Mouse (Mus musculus) heart, embryonic 12.5 days (tissue): ENCODE results near the gene AL607142.1. TPM values are rescaled to one million over a fixed set of nuclear protein-coding genes. Genes with fewer than 3 reads are reported as not detected.

Experiments used
- ATAC-seq: fragments of 200-750 bp; cut with Nextera tagmentation; 2 replicates; pipeline ENCODE4 v1.8.0; 2017; ENCODE audit warnings: moderate TSS enrichment, moderate library complexity; ENCODE audit not compliant: insufficient number of reproducible peaks, low FRiP score
- H3K27ac ChIP-seq: fragments of 300-500 bp; sonication (generic); 2 replicates; pipeline ENCODE4 v1.5.1; 2016; ENCODE audit warnings: mild to moderate bottlenecking, moderate library complexity; ENCODE audit not compliant: poor library complexity, severe bottlenecking
- H3K27me3 ChIP-seq: fragments of 300-500 bp; sonication (generic); replicated peaks from 2 replicates; pipeline ENCODE4 v1.6.1; 2016; ENCODE audit warnings: mild to moderate bottlenecking, moderate library complexity
- H3K36me3 ChIP-seq: fragments of 300-500 bp; sonication (generic); 2 replicates; pipeline ENCODE4 v1.6.1; 2016; ENCODE audit warnings: mild to moderate bottlenecking, moderate library complexity
- H3K4me1 ChIP-seq: fragments of 300-500 bp; sonication (generic); replicated peaks from 2 replicates; pipeline ENCODE4 v1.6.1; 2016; ENCODE audit warnings: mild to moderate bottlenecking
- H3K4me2 ChIP-seq: fragments of 300-500 bp; sonication (generic); 2 replicates; pipeline ENCODE4 v1.6.1; 2016; ENCODE audit warnings: mild to moderate bottlenecking, moderate library complexity
- H3K4me3 ChIP-seq: fragments of 300-500 bp; sonication (generic); 2 replicates; pipeline ENCODE4 v1.5.1; 2016; ENCODE audit warnings: mild to moderate bottlenecking
- H3K9ac ChIP-seq: fragments of 300-500 bp; sonication (generic); 2 replicates; pipeline ENCODE4 v1.6.1; 2016; ENCODE audit warnings: mild to moderate bottlenecking, moderate library complexity
- H3K9me3 ChIP-seq: fragments of 300-500 bp; sonication (generic); replicated peaks from 2 replicates; pipeline ENCODE4 v1.6.1; 2016; ENCODE audit warnings: mild to moderate bottlenecking, moderate library complexity
- WGBS: fragments of 180-500 bp; shearing (Covaris S2); methylation state at CpG from one replicate; pipeline ENCODE4 v1.1.7; 2016; 5-methylcytosine and 5-hydroxymethylcytosine counted together
- polyA plus RNA-seq: library from polyadenylated mRNA; unstranded; fragments of >200 nt; fragmentation: Nextera tagmentation; extraction: Ambion mirVana; gene quantifications from 2 replicates; pipeline ENCODE4 v1.2.1, GENCODE M21; 2016

The AL607142.1 gene
- polyA plus RNA-seq, 1 experiment from 2014 or later = not detected

DNA sequence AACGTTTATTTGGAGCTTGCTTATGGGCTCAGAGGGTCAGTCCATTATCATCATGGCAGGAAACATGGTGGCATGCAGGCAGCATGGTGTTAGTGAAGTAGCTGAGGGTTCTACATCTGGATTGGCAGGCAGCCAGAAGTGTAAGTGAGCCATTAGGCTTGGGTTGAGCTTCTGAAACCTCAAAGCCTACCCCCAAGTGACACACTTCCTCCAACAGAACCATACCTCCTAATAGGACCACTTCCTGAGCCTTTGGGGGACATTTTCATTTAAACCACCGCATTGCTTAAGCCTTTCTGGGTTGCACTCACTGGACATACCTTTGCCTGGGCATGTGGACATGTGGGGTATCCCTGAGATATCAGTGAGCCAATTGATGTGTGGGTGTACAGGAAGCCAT lies 23.3 kb upstream of the AL607142.1 start:
- Histone ChIP-seq H3K9me3 (no peaks in the 10 kb centered on the region), H3K4me1 (peaks cover 10% of the 10 kb centered on the region), H3K9ac (no peak overlapping the region), H3K36me3 (no peaks in the 10 kb centered on the region), H3K4me3 (no peak overlapping the region), H3K27ac (no peak overlapping the region), H3K27me3 (peaks cover 14% of the 10 kb centered on the region), H3K4me2 (no peak overlapping the region)
- no peak for ATAC-seq
- WGBS = 66% methylated on average over 2 of the region's 2 CpGs

DNA sequence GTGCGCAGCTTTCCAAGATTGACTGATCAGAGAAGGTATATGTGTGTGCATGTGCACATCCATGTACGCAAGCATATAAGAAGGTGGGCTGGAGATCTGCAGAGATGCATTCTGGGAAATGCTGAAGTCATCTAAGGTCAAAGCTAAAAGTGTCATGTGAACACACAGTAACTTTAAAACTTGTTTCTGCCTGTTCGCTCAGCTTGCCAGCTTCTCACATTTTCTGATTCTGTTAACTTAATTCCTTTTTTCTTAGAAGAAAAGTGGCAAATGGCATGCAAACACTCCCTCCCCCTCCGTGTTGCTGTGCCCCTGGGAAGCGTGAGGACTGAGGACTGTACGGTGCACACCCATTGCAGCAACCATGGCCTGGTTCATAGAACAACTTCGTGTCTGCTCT lies 22.3 kb upstream of the AL607142.1 start:
- H3K4me3 ChIP-seq = no peak overlapping the region
- no peak for ATAC-seq
- H3K9me3 ChIP-seq = no peaks in the 10 kb centered on the region
- H3K36me3 ChIP-seq = no peaks in the 10 kb centered on the region
- no peak overlapping the region for H3K9ac ChIP-seq
- H3K4me2 ChIP-seq = no peak overlapping the region
- H3K4me1 ChIP-seq = peaks cover 20% of the 10 kb centered on the region
- H3K27me3 ChIP-seq = peaks cover 7% of the 10 kb centered on the region
- 79% methylated on average over 7 of the region's 7 CpGs for whole genome bisulfite sequencing
- no peak overlapping the region for H3K27ac ChIP-seq

DNA sequence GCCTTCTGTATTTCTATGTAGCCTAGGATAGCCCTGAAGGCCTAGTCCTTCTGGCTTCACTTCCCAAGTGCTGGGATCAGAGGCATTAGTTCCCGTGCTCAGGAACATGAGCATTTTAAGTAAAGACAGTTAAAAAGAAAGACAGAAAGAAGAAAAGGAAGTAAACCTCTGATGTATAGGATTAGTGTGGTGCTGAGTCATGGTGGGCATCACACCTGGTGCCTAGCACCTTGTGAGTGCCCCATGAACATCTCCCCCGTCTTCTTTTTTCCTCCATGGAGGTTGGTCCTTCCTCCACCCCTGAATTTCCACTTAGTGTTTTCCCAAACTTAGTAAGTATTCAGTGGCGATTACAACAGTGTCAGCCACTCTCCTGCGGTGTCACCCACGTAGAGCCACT lies 20.2 kb upstream of the AL607142.1 start:
- Histone ChIP-seq H3K4me1 (peaks cover 21% of the 10 kb centered on the region), H3K36me3 (no peaks in the 10 kb centered on the region), H3K27me3 (no peaks in the 10 kb centered on the region), H3K4me2 (no peak overlapping the region), H3K27ac (no peak overlapping the region), H3K4me3 (no peak overlapping the region), H3K9ac (no peak overlapping the region), H3K9me3 (no peaks in the 10 kb centered on the region)
- 77% methylated on average over 5 of the region's 5 CpGs for WGBS
- ATAC-seq = no peak

DNA sequence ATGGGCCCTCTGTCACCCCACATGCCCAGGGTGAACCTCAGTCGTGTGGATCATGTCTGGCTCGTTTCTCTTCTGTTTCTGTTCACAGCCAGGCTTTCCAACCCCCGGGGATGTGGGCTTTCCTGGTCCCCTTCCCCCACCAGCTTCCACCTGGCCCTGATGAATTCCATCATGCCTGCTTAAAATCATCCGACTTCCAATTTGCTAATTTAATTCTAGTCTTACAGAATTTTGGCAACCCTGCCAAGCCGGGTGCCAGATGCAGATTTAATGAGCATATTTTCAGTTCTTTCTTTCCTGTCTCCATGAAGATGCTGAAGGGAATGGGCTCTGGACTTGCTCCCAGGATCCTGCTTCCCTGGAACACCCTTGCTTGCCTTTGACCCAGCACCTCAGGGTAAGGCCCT lies 19.7 kb upstream of the AL607142.1 start:
- Histone ChIP-seq H3K27me3 (no peaks in the 10 kb centered on the region), H3K36me3 (no peaks in the 10 kb centered on the region), H3K4me3 (no peak overlapping the region), H3K9ac (no peak overlapping the region), H3K4me1 (peaks cover 21% of the 10 kb centered on the region), H3K4me2 (no peak overlapping the region), H3K9me3 (no peaks in the 10 kb centered on the region), H3K27ac (no peak overlapping the region)
- WGBS = 63% methylated on average over 5 of the region's 5 CpGs
- no peak for ATAC-seq

DNA sequence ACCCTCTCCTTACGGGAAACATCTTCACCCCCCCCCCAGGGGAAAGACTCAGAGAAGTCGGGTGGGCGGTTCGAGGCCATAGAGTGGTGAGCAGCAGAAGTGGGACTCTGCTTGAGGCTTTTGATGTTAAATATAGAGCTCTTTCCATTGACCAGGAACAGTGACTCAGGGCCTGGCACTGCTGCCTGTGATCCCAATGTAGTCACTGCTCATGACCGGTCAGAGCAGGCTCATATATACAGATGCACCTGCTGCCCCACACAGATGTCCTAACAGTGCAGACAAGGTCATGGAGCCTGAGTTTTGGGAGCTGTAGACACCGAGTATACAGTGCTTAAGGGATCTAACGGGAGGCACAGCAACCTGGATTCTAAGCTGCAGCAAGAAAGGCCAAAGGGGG lies 18.9 kb upstream of the AL607142.1 start:
- ATAC-seq = peak; percentile 46; the same call in 1 of the 2 replicates

DNA sequence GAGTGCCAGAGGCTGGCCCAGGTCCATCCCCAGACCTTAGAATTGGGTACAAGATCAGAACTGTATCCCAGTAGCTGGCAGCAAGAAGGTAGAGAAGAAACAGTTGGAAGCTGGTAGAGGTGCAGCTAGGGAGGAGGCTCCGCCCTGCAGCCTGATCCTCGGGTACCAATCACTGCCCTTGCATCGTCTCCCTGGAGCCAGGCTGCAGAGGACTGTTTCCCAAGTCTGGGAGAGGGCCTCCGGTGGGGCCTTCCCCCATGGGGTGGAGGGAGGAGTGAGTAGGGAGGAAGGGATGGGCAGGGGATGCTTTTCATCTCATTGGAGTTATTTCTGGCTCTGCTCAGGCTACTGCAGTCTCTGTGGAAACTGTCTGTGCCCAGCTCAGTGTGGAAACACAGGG lies 17.7 kb upstream of the AL607142.1 start:
- no peak for ATAC-seq
- no peaks in the 10 kb centered on the region for H3K36me3 ChIP-seq
- 25% methylated on average over 4 of the region's 4 CpGs for WGBS
- 0 out of 2 replicates have a peak overlapping the region, but pooled peaks have one; percentile 19 for H3K27ac ChIP-seq
- no peaks in the 10 kb centered on the region for H3K27me3 ChIP-seq
- no peak overlapping the region for H3K9ac ChIP-seq
- no peak overlapping the region for H3K4me3 ChIP-seq
- peaks cover 21% of the 10 kb centered on the region for H3K4me1 ChIP-seq
- H3K4me2 ChIP-seq = no peak overlapping the region
- no peaks in the 10 kb centered on the region for H3K9me3 ChIP-seq

More for the DNA sequence above, 18.9 kb upstream of the AL607142.1 start:
- no peaks in the 10 kb centered on the region for H3K27me3 ChIP-seq
- H3K36me3 ChIP-seq = no peaks in the 10 kb centered on the region
- WGBS = 47% methylated on average over 7 of the region's 7 CpGs
- H3K27ac ChIP-seq = no peak overlapping the region
- no peak overlapping the region for H3K4me3 ChIP-seq
- H3K9me3 ChIP-seq = no peaks in the 10 kb centered on the region
- no peak overlapping the region for H3K9ac ChIP-seq
- peaks cover 21% of the 10 kb centered on the region for H3K4me1 ChIP-seq
- no peak overlapping the region for H3K4me2 ChIP-seq

DNA sequence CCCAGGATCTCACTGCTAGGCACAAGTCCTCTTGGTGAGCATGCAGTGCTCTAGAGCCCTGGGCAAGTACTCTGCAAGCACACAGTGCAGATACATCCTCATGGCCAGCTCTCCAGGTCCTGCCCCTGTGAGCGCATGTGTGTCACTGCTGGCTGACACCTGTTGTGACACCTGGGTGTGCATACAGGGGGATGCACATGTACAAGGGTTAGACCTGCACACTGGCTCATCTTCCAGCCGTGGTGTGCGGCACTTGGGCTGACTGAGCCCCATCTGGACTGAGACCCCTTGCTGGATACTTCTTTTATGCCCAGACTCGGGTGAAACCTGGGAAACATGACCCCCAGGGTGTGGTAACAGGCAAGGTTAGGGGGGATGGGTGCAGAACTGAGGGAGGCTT lies 16.5 kb upstream of the AL607142.1 start:
- no peaks in the 10 kb centered on the region for H3K27me3 ChIP-seq
- no peak for ATAC-seq
- no peak overlapping the region for H3K4me2 ChIP-seq
- no peaks in the 10 kb centered on the region for H3K9me3 ChIP-seq
- H3K4me3 ChIP-seq = no peak overlapping the region
- WGBS = 71% methylated on average over 4 of the region's 4 CpGs
- H3K4me1 ChIP-seq = peaks cover 21% of the 10 kb centered on the region
- H3K9ac ChIP-seq = no peak overlapping the region
- no peak overlapping the region for H3K27ac ChIP-seq
- H3K36me3 ChIP-seq = no peaks in the 10 kb centered on the region

DNA sequence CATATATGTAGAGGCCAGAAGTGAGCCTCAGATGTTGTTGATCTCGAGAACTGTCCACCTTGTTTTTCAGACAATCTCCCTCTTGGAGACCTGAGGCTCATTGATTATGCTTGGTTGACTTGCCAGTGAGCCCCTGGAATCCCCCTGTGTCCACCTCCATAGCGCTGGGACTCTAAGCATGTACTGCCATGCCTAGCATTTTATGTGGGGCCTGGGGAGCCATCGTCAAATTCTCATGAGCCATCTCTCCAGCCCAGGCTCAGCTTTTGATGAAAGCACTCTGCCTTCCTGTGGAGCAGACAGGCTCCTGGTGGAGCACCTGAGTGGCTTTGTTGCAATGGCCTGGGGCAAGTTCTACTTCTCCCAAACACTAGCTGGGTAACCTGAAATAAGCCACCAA lies 14.9 kb upstream of the AL607142.1 start:
- H3K4me1 ChIP-seq = peaks cover 21% of the 10 kb centered on the region
- ATAC-seq = no peak
- H3K4me2 ChIP-seq = no peak overlapping the region
- no peaks in the 10 kb centered on the region for H3K27me3 ChIP-seq
- H3K9me3 ChIP-seq = no peaks in the 10 kb centered on the region
- no peak overlapping the region for H3K4me3 ChIP-seq
- no peak overlapping the region for H3K9ac ChIP-seq
- H3K27ac ChIP-seq = no peak overlapping the region
- WGBS = 81% methylated on average over 3 of the region's 3 CpGs
- no peaks in the 10 kb centered on the region for H3K36me3 ChIP-seq

DNA sequence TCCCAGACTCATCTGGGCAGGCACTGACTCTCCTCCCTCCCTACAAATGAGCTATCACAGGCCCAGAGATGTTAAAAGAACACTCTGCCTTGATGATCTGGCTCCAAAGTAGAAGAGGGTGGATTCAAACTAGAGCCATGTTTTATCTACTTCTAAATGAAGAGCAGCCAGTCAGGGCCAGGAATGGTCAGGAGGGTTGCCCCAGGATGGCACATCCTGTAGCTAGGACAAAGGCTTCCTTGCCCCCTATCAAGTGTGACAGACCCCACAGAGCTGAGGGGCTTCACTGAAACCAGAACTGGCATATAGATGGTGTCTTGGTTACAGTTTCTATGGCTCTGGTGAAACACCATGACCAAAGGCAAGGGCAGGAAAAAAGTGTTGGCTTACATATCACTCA lies 12.3 kb upstream of the AL607142.1 start:
- Histone ChIP-seq H3K9me3 (no peaks in the 10 kb centered on the region), H3K9ac (no peak overlapping the region), H3K27me3 (no peaks in the 10 kb centered on the region), H3K4me1 (peaks cover under 1% of the 10 kb centered on the region), H3K27ac (no peak overlapping the region), H3K36me3 (no peaks in the 10 kb centered on the region), H3K4me3 (no peak overlapping the region), H3K4me2 (no peak overlapping the region)
- no peak for ATAC-seq

DNA sequence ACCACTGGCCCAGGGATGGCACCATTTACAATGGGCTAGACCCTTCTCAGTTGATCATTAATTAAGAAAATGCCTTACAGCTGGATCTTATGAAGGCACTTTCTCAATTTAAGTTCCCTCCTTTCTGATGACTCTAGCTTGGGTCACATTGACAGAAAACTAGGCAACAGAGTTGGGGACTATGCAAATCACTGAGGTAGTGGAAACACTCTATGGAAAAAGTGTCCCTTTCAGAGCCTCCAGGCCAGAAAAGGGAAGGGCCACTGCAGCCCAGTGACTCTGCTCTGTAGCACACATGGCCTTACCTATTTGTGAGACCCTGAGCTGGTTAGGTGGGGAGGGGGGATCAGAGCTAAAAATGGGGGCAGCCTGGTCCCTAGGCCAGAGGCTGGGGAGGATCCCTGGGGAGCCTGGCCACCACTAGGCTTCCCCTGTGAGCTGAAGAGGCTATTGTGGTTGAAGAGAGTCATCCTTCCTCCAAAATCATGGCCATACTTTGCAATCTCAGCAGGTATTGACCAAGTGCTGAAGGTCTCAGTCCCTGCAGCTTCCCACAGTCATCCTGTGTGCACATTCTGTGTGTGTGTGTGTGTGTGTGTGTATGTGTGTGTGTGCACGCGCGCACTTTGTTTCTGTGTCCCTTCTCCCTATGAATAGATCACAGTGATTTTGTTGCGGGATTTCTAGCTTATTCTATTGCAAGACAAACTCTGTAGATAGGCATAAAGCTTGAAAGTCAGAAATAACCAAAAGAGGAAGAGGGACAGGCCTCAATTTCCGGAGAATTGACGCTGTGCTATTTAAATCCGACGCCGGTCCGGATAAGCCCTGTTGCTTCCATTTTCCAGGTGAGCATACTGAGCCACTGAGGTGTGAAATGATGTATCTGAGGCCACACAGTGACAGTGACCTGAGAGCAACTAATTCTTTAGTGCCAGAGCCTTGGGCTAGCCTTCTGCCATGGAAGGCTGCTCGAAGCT lies 11.5 kb upstream of the AL607142.1 start:
- no peaks in the 10 kb centered on the region for H3K4me1 ChIP-seq
- no peaks in the 10 kb centered on the region for H3K9me3 ChIP-seq
- WGBS = 91% methylated on average over 11 of the region's 11 CpGs
- H3K9ac ChIP-seq = no peak overlapping the region
- H3K4me3 ChIP-seq = no peak overlapping the region
- H3K4me2 ChIP-seq = no peak overlapping the region
- H3K36me3 ChIP-seq = no peaks in the 10 kb centered on the region
- no peak for ATAC-seq
- H3K27me3 ChIP-seq = no peaks in the 10 kb centered on the region
- H3K27ac ChIP-seq = no peak overlapping the region

DNA sequence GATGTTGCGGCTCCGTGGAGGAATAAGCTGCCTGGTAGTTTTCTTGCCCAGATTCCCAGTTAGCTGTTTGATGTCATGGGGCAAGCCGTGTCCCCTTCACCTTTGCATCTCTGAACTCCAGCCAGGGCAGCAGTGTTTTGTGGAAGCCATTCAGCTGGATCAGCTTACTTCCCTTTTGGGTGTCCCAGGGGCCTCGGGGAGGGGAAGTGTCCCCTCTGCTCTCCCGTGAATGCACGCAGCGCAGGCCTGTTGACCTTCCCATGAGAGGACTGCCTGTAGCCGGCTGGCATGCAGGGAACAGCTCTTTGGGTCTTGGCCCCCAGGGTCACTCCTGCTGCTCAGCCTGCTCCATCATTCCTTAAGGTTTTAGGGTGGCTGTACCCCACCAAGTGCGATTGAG lies 10.7 kb upstream of the AL607142.1 start:
- H3K4me3 ChIP-seq = no peak overlapping the region
- H3K4me2 ChIP-seq = no peak overlapping the region
- no peaks in the 10 kb centered on the region for H3K36me3 ChIP-seq
- no peak for ATAC-seq
- H3K27me3 ChIP-seq = no peaks in the 10 kb centered on the region
- H3K27ac ChIP-seq = no peak overlapping the region
- no peaks in the 10 kb centered on the region for H3K9me3 ChIP-seq
- H3K9ac ChIP-seq = no peak overlapping the region
- no peaks in the 10 kb centered on the region for H3K4me1 ChIP-seq
- 70% methylated on average over 9 of the region's 9 CpGs for WGBS

DNA sequence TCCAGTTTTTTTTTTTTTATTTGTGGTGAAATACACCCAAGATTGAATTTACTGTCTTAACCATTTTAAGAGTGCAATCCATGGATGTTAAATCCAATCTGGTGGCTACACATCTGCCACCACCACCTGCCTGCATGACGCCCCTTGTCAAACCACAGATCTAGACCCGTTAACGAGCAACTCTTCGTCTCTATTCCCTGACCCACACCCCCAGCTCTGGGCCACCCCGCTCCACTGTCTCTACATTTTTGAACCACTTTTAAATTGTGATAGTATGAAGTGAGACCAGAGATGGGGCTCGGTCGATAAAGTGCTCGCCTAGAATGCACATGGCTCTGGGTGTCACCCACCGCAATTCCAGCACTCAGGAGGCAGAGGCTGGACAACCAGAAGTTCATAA lies 8.3 kb upstream of the AL607142.1 start:
- 83% methylated on average over 9 of the region's 9 CpGs for WGBS
- Histone ChIP-seq H3K27me3 (no peaks in the 10 kb centered on the region), H3K4me1 (no peaks in the 10 kb centered on the region), H3K4me3 (no peak overlapping the region), H3K4me2 (no peak overlapping the region), H3K36me3 (no peaks in the 10 kb centered on the region), H3K9me3 (no peaks in the 10 kb centered on the region), H3K9ac (no peak overlapping the region), H3K27ac (no peak overlapping the region)
- ATAC-seq = no peak
